ENCODE assay signal across 19 mouse cellular contexts in the genomic region with DNA sequence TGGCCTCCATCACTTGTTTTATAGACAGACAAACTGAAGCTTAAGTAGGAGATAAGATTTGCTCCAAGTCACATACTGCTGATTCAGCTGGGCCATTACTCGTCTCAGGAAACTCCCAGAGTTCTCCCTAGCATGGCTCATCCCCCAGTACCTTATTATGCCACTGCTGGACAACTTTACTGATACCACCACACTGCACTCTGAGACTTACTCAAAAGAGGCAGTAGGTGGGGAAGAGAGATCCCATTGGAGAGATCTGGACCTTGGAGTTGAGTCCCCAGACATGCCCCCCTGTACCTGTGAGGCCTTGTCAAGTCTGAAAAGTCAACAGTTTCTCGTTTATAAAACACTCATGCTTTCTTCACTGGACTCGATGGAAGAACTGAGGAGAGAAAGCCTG.
DNase-seq lines count a peak whose midpoint lies in the region; ATAC-seq lines count a peak whose summit lies in the region.
"Had no signal": no experiment of that assay in that cellular context is flagged by ENCODE, and none has a peak within 500 bp of the region (broad histone marks: within the 10 kb centered on the region; RNA-seq: fewer than 3 reads in every experiment).

No protein-coding gene starts in this region.

- H3K4me1 ChIP-seq in intestine, embryonic 15.5 days (replicated peaks) = no peaks in the 10 kb centered on the region
- H3K4me1 ChIP-seq in intestine, embryonic 16.5 days (ENCODE audit: control insufficient read depth, insufficient read depth, low read length) = 0 out of 2 replicates have a peak, but pooled peaks cover 3% of the 10 kb centered on the region
- H3K4me1 ChIP-seq in kidney, embryonic 14.5 days (ENCODE audit: control insufficient read depth, insufficient read depth, low read length) = no peaks in the 10 kb centered on the region
- H3K4me1 ChIP-seq: embryonic facial prominence, embryonic 12.5 days; forebrain, embryonic 15.5 days had no signal

- WGBS in intestine, embryonic 15.5 days = 32% methylated on average over 3 of the region's 3 CpGs
- WGBS in intestine, embryonic 16.5 days = 34% methylated on average over 3 of the region's 3 CpGs
- 64% methylated on average over 3 of the region's 3 CpGs for WGBS in kidney, embryonic 14.5 days

- H3K9me3 ChIP-seq in intestine, embryonic 15.5 days = no peaks in the 10 kb centered on the region
- no peaks in the 10 kb centered on the region for H3K9me3 ChIP-seq in intestine, embryonic 16.5 days (ENCODE audit: control insufficient read depth, low read length)
- H3K9me3 ChIP-seq in kidney, embryonic 14.5 days (ENCODE audit: control insufficient read depth, low read length) = no peaks in the 10 kb centered on the region
- H3K9me3 ChIP-seq: embryonic facial prominence, embryonic 10.5 days; embryonic facial prominence, embryonic 12.5 days; forebrain, embryonic 13.5 days; forebrain, embryonic 15.5 days had no signal

- ATAC-seq in intestine, embryonic 15.5 days = peak; percentile 39; the same call in 1 of the 2 replicates
- ATAC-seq in intestine, embryonic 16.5 days = peak; percentile 62
- ATAC-seq in kidney, embryonic 14.5 days (ENCODE audit: low FRiP score, low TSS enrichment) = no peak
- ATAC-seq: forebrain, embryonic 13.5 days; forebrain, embryonic 15.5 days; forebrain, postnatal 0 days had no signal

- no peak overlapping the region for H3K4me3 ChIP-seq in intestine, embryonic 15.5 days (replicated peaks)
- no peak overlapping the region for H3K4me3 ChIP-seq in intestine, embryonic 16.5 days (ENCODE audit: low read length)
- H3K4me3 ChIP-seq in kidney, embryonic 14.5 days (ENCODE audit: low read length) = no peak overlapping the region
- H3K4me3 ChIP-seq: embryonic facial prominence, embryonic 10.5 days; embryonic facial prominence, embryonic 12.5 days; forebrain, embryonic 13.5 days; forebrain, embryonic 15.5 days had no signal

- peak; percentile 23 for DNase-seq in yolk sac, embryonic 10.5 days (ENCODE audit: low spot score)
- no peak for DNase-seq in left cerebral cortex, postnatal 25 days (ENCODE audit: low spot score in 2 of 2)
- DNase-seq: adrenal gland, adult 2 months; adrenal gland, postnatal 10 days; adrenal gland, postnatal 25 days; cerebellum, adult 11 months; cerebellum, adult 18-20 months; cerebellum, adult 8-10 months; cerebellum, adult 9-11 months; cerebellum, postnatal 14 days; cerebellum, postnatal 36 days; forebrain, postnatal 0 days had no signal

- no peak overlapping the region for H3K9ac ChIP-seq in intestine, embryonic 15.5 days
- H3K9ac ChIP-seq in intestine, embryonic 16.5 days (ENCODE audit: low read depth, low read length) = no peak overlapping the region
- H3K9ac ChIP-seq in kidney, embryonic 14.5 days (ENCODE audit: low read depth, low read length) = no peak overlapping the region
- H3K9ac ChIP-seq: embryonic facial prominence, embryonic 12.5 days; forebrain, embryonic 13.5 days; forebrain, embryonic 15.5 days; forebrain, postnatal 0 days had no signal

- H3K27ac ChIP-seq in intestine, embryonic 15.5 days = no peak overlapping the region
- H3K27ac ChIP-seq in intestine, embryonic 16.5 days (ENCODE audit: low read length) = no peak overlapping the region
- no peak overlapping the region for H3K27ac ChIP-seq in kidney, embryonic 14.5 days (ENCODE audit: low read depth, low read length)
- H3K27ac ChIP-seq: embryonic facial prominence, embryonic 10.5 days; embryonic facial prominence, embryonic 12.5 days; forebrain, embryonic 13.5 days; forebrain, embryonic 15.5 days had no signal

- no peaks in the 10 kb centered on the region for H3K36me3 ChIP-seq in intestine, embryonic 15.5 days
- H3K36me3 ChIP-seq in intestine, embryonic 16.5 days (ENCODE audit: control insufficient read depth, insufficient read depth, low read length) = no peaks in the 10 kb centered on the region
- H3K36me3 ChIP-seq in kidney, embryonic 14.5 days (ENCODE audit: control insufficient read depth, insufficient read depth, low read length) = no peaks in the 10 kb centered on the region
- H3K36me3 ChIP-seq: embryonic facial prominence, embryonic 10.5 days; embryonic facial prominence, embryonic 12.5 days; forebrain, embryonic 15.5 days had no signal

- intact Hi-C loops in left cerebral cortex, postnatal 25 days (cut with DNase I) = no loop called here

- H3K4me2 ChIP-seq in intestine, embryonic 15.5 days (replicated peaks) = no peak overlapping the region
- H3K4me2 ChIP-seq in intestine, embryonic 16.5 days (ENCODE audit: low read depth, low read length) = no peak overlapping the region
- no peak overlapping the region for H3K4me2 ChIP-seq in kidney, embryonic 14.5 days (replicated peaks; ENCODE audit: low read depth, low read length)
- H3K4me2 ChIP-seq: embryonic facial prominence, embryonic 12.5 days; forebrain, embryonic 13.5 days; forebrain, embryonic 15.5 days had no signal

- H3K27me3 ChIP-seq in intestine, embryonic 15.5 days (replicated peaks) = no peaks in the 10 kb centered on the region
- H3K27me3 ChIP-seq in intestine, embryonic 16.5 days (replicated peaks; ENCODE audit: control insufficient read depth, insufficient read depth, low read length) = no peaks in the 10 kb centered on the region
- no peaks in the 10 kb centered on the region for H3K27me3 ChIP-seq in kidney, embryonic 14.5 days (ENCODE audit: control insufficient read depth, insufficient read depth, low read length)
- H3K27me3 ChIP-seq: embryonic facial prominence, embryonic 12.5 days; forebrain, embryonic 13.5 days; forebrain, embryonic 15.5 days had no signal
